Mouse (Mus musculus) spleen, adult 2 months (tissue): ENCODE data around the gene Cpa4.

Experiments
- CTCF ChIP-seq: fragments of 200-500 bp; IDR thresholded peaks from 2 replicates; pipeline ENCODE4 v1.5.1; 2011; ENCODE audit warnings: mild to moderate bottlenecking, inconsistent platforms; ENCODE audit not compliant: insufficient read depth, insufficient read length, insufficient replicate concordance; ENCODE audit errors: extremely low read depth
- POLR2A ChIP-seq: fragments of 200-500 bp; IDR thresholded peaks from 2 replicates; pipeline ENCODE4 v1.6.1; 2011; ENCODE audit warnings: low read depth, low read length, inconsistent platforms

GRCm38 (mm10) chr6:30556080-30556479, 12.1 kb upstream of the Cpa4 start:
- TF ChIP-seq CTCF (no peak), POLR2A (no peak)
